Mouse (Mus musculus) thymus, postnatal 25 days (tissue): ENCODE measurements around the gene Gm40193.

Experiments
- DNase-seq: peaks from one replicate; pipeline ENCODE4 v3.0.0; 2022

Gene Gm40193

DNA sequence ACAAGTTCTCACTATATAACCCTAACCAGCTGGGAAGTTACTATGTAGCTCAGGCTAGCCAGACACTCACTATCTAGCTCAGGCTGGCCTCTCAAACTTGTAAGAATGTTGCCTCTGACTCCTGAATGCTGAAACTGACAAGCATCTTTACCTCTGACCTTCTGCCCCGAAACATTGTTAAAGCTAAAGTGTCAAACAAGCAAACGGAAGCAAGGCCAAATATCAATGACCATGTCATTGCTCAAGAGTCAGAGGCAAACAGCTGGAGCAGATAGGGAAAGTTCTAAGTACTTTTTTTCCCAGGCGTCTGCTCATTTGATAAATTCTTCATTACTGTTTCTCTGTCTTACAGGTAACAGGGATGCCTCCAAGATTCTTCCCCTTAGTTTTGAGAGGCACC is 30.7 kb downstream of the Gm40193 start:
- no peak for DNase-seq

GRCm38 (mm10) chr11:70500476-70500812 is 32.3 kb downstream of the Gm40193 start:
- no peak for DNase-seq

DNA sequence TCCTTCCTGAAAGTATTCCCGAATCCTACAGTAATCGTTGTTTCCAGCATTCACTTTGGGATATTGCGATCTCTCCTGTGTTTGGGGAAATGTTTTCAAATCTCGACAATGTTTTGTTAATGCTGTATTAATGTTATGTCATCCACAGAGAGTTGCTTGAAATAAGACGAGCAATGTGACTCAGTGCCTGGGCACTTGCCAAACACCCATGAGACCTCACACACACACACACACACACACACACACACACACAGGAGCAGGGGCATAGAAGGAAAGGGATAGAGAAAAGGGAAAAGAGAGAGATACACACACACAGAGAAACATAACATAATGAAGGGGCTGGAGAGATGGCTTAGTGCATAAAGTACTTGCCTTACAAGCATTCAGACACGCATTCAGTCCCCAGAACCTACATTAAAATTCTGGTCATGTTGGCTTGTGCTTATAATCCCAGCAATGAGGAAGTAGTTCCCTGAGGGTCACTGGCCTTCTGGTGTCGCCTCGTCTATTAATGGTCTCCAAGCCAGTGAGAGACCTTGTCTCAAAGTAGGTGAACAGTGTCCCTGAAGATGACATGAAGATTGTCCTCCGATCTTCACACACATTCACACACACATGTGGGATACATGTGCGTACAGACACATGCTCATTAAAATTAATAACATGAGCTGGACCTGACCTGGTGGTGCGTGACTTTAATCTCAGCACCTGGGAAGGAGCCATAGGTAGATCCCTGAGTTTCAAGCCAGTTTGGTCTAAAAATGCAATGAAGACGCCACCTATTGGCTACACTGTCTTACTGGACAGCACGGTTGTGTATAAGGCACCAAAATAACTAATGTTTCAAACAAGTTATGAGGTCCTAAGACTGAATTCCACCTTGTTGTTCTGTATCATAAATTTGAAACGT is 32.9 kb downstream of the Gm40193 start:
- DNase-seq = no peak

GRCm38 (mm10) chr11:70489684-70490083 is 43.1 kb downstream of the Gm40193 start:
- no peak for DNase-seq

DNA sequence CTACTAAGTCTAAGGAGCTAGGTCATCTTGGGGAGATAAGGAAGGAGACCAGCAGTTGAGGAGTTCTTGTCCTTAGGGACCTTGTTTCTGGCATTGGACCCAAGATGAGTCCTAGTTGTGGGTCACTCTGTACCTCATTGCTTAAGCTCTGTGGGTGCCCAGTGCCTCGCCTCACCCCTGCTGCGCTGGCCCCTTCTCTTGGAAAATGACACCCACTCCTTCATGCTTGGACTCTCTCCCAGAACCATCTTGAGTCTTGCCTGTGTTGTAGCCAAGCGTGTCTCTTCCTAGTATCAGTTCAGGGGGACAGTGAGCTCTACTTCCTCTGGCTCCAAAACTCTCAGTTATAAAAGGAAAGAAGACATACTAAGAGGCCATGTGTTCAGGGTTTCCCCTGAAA is 43.6 kb downstream of the Gm40193 start:
- no peak for DNase-seq

- DNase-seq = no peak
These were observed 44.9 kb downstream of the Gm40193 start for GRCm38 (mm10) chr11:70487816-70488215.

GRCm38 (mm10) chr11:70485498-70485897 is 47.2 kb downstream of the Gm40193 start:
- no peak for DNase-seq
